Comparison of ENCODE assay signal across 8 mouse cellular contexts in the genomic region with DNA sequence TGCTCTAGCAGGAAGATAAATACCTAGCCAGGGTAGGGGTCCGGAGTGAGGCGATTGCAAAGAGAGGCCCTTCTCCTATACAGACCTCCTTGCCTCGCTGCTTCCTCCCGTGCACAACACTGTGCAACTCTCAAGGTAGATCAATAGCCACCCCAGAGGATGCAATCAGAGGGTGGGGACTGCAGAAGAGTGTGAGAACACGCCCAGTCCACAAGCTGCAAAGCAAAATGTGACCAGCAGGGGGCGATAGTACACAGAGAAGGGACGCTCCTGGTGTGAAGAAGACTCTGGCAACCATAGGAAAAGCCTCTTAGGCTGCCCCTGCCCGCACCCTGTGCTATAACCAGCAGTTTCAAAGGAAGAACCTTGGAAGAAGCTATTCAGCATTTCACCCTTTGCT.
DNase-seq lines count a peak whose midpoint lies in the region; ATAC-seq and TF ChIP-seq lines count a peak whose summit lies in the region.

No protein-coding gene starts in this region.

- H3K4me2 ChIP-seq in lung, embryonic 15.5 days, result no peak overlapping the region

- no peak overlapping the region for H3K27ac ChIP-seq in MEL (ENCODE audit: control insufficient read depth, low read depth, low read length)
- H3K27ac ChIP-seq in embryonic fibroblast, embryonic 13.5 days (ENCODE audit: insufficient read depth, low read length), result no peak overlapping the region
- H3K27ac ChIP-seq in lung, embryonic 15.5 days, result no peak overlapping the region

- H3K79me2 ChIP-seq in MEL (ENCODE audit: control insufficient read depth, insufficient read depth, low read length, poor library complexity), result no peaks in the 10 kb centered on the region

- H3K4me3 ChIP-seq in MEL (ENCODE audit: control insufficient read depth in 1 of 2, insufficient read depth in 1 of 2, low read depth in 2 of 2, low read length in 2 of 2), result no peak overlapping the region
- no peak overlapping the region for H3K4me3 ChIP-seq in embryonic fibroblast, embryonic 13.5 days (ENCODE audit: insufficient read depth, low read length)
- H3K4me3 ChIP-seq in lung, embryonic 15.5 days, result no peak overlapping the region

- H3K36me3 ChIP-seq in MEL (ENCODE audit: control insufficient read depth in 1 of 2, insufficient read depth in 2 of 2, low read length in 2 of 2), result no peaks in the 10 kb centered on the region
- no peaks in the 10 kb centered on the region for H3K36me3 ChIP-seq in lung, embryonic 15.5 days

- TF ChIP-seq RAD21 in MEL (IDR thresholded peaks at IDR 0.05; ENCODE audit: low read depth, low read length), result no peak

- TF ChIP-seq EP300 in MEL (IDR thresholded peaks at IDR 0.05; ENCODE audit: low read depth in 1 of 2, low read length in 2 of 2), result no peak

- 0 out of 2 replicates have a peak, but pooled peaks have one; percentile 27 for ATAC-seq in lung, embryonic 15.5 days (ENCODE audit: borderline replicate concordance, extremely low read depth, low FRiP score, low TSS enrichment)
- ATAC-seq in monocyte, adult 5-6 weeks (replicated peaks; ENCODE audit: insufficient number of reproducible peaks, low FRiP score, low TSS enrichment, poor library complexity, severe bottlenecking), result no peak

- intact Hi-C loops in heart, postnatal 14 days (cut with DNase I), result loop anchor here (1.0 kb wide), 2 partner anchors 84 to 193 kb away; no protein-coding TSS in a partner anchor

- peak; percentile 7 for DNase-seq in MEL (ENCODE audit: low read depth, low spot score)
- peak; percentile 75 for DNase-seq in brain, embryonic 14.5 days (ENCODE audit: low read depth)
- peak; percentile 70 to 84 for DNase-seq in heart, postnatal 14 days
- peak; percentile 83 for DNase-seq in layer of hippocampus, adult 11-12 months (ENCODE audit: low spot score)
- peak; percentile 74 to 77 for DNase-seq in right cerebral cortex, adult 2 months (ENCODE audit: low spot score in 2 of 2)

- H3K4me1 ChIP-seq in MEL (ENCODE audit: control insufficient read depth in 1 of 2, insufficient read depth in 2 of 2, low read length in 2 of 2), result no peaks in the 10 kb centered on the region
- H3K4me1 ChIP-seq in embryonic fibroblast, embryonic 13.5 days (ENCODE audit: control insufficient read depth, insufficient read depth, low read length), result no peaks in the 10 kb centered on the region
- H3K4me1 ChIP-seq in lung, embryonic 15.5 days, result no peaks in the 10 kb centered on the region

- H3K9me3 ChIP-seq in MEL (replicated peaks; ENCODE audit: insufficient read depth, low read length), result no peaks in the 10 kb centered on the region
- no peaks in the 10 kb centered on the region for H3K9me3 ChIP-seq in lung, embryonic 15.5 days

- H3K9ac ChIP-seq in MEL (ENCODE audit: control insufficient read depth, low read depth, low read length, poor library complexity, severe bottlenecking), result no peak overlapping the region
- H3K9ac ChIP-seq in lung, embryonic 15.5 days, result no peak overlapping the region

- no peaks in the 10 kb centered on the region for H3K27me3 ChIP-seq in MEL (ENCODE audit: control insufficient read depth in 1 of 2, insufficient read depth in 2 of 2, low read length in 2 of 2)
- H3K27me3 ChIP-seq in lung, embryonic 15.5 days, result no peaks in the 10 kb centered on the region

- TF ChIP-seq CTCF in MEL (IDR thresholded peaks at IDR 0.05 in 2 of 3, conservative IDR thresholded peaks at IDR 0.05 in 1 of 3; ENCODE audit: control insufficient read depth in 1 of 3, insufficient read depth in 1 of 3, low read depth in 2 of 3, low read length in 3 of 3, poor library complexity in 1 of 3, severe bottlenecking in 1 of 3), result peak; percentile 22 to 40 (median 29); a peak in 5 of 6 replicates
- TF ChIP-seq CTCF in brain, embryonic 14.5 days (IDR thresholded peaks at IDR 0.05; ENCODE audit: borderline replicate concordance, extremely low read depth, insufficient read depth, insufficient read length), result peak; percentile 83
- TF ChIP-seq CTCF in embryonic fibroblast, embryonic 13.5 days (IDR thresholded peaks at IDR 0.05; ENCODE audit: borderline replicate concordance, insufficient read depth, low read length), result peak; percentile 63; the same call in 1 of the 2 replicates

- 38% methylated on average over 8 of the region's 8 CpGs for WGBS in lung, embryonic 15.5 days

- no peak for TF ChIP-seq POLR2A in MEL (IDR thresholded peaks at IDR 0.05; ENCODE audit: control insufficient read depth in 1 of 2, insufficient read depth in 1 of 2, low read depth in 1 of 2, low read length in 2 of 2, poor library complexity in 1 of 2)
- TF ChIP-seq POLR2A in brain, embryonic 14.5 days (IDR thresholded peaks at IDR 0.05; ENCODE audit: borderline replicate concordance, extremely low read depth, insufficient read depth, insufficient read length, poor library complexity, severe bottlenecking), result no peak
- no peak for TF ChIP-seq POLR2A in embryonic fibroblast, embryonic 13.5 days (IDR thresholded peaks at IDR 0.05; ENCODE audit: low read depth, low read length)

TF ChIP-seq in MEL, 35 proteins besides CTCF, POLR2A, EP300 and RAD21:
- no peak for TF ChIP-seq CHD1 (IDR thresholded peaks at IDR 0.05; ENCODE audit: low read depth, low read length)
- TF ChIP-seq MAZ (IDR thresholded peaks at IDR 0.05; ENCODE audit: low read depth, low read length), result no peak
- TF ChIP-seq MYB (IDR thresholded peaks at IDR 0.05; ENCODE audit: low read depth, low read length), result no peak
- TF ChIP-seq MYC (IDR thresholded peaks at IDR 0.05; ENCODE audit: low read depth, low read length), result no peak
- no peak for TF ChIP-seq KAT2A (conservative IDR thresholded peaks at IDR 0.05; ENCODE audit: low read depth, low read length)
- no peak for TF ChIP-seq BHLHE40 (IDR thresholded peaks at IDR 0.05; ENCODE audit: borderline replicate concordance, low read depth, low read length)
- no peak for TF ChIP-seq TBP (IDR thresholded peaks at IDR 0.05; ENCODE audit: low read depth, low read length)
- TF ChIP-seq NRF1 (IDR thresholded peaks at IDR 0.05; ENCODE audit: insufficient read depth, low read depth, low read length, poor library complexity, severe bottlenecking), result no peak
- no peak for TF ChIP-seq ETS1 (IDR thresholded peaks at IDR 0.05; ENCODE audit: low read depth, low read length)
- no peak for TF ChIP-seq TCF12 (IDR thresholded peaks at IDR 0.05; ENCODE audit: low read depth, low read length)
- TF ChIP-seq MAX (IDR thresholded peaks at IDR 0.05; ENCODE audit: low read length), result no peak
- no peak for TF ChIP-seq GABPA (IDR thresholded peaks at IDR 0.05; ENCODE audit: low read depth, low read length)
- no peak for TF ChIP-seq USF1 (IDR thresholded peaks at IDR 0.05; ENCODE audit: low read depth, low read length)
- no peak for TF ChIP-seq NELFE (IDR thresholded peaks at IDR 0.05; ENCODE audit: low read depth, low read length)
- no peak for TF ChIP-seq HCFC1 (IDR thresholded peaks at IDR 0.05; ENCODE audit: low read depth, low read length)
- TF ChIP-seq JUND (IDR thresholded peaks at IDR 0.05; ENCODE audit: low read depth, low read length), result no peak
- TF ChIP-seq ZNF384 (IDR thresholded peaks at IDR 0.05; ENCODE audit: low read depth, low read length), result no peak
- no peak for TF ChIP-seq CHD2 (IDR thresholded peaks at IDR 0.05; ENCODE audit: low read length)

Comparison
In these comparisons a context has a peak if more than half of its experiments do, and no peak if none do; other contexts are left out.
1. DNase-seq: peak in every context shown above with its lines; median percentile 83 in layer of hippocampus, adult 11-12 months; 77 in heart, postnatal 14 days; 76 in right cerebral cortex, adult 2 months; 75 in brain, embryonic 14.5 days; 7 in MEL.
2. CTCF ChIP-seq: peak in every context shown above with its lines; median percentile 83 in brain, embryonic 14.5 days; 63 in embryonic fibroblast, embryonic 13.5 days; 29 in MEL.